Mouse (Mus musculus): ENCODE measurements at regions not wholly inside any gene's neighbourhood (a gene's known extent, or its start where the extent isn't known, plus 50 kb on each side); places are given as distances from the start of the nearest gene placed in this dataset.
"Not testable (repeated sequence)": the region's sequence is repeated elsewhere in the genome, so short reads cannot be mapped to it uniquely, and the experiment has no call there.

- Histone ChIP-seq H3K4me3 (ENCODE audit: insufficient read depth, low read depth, low read length) (no peak overlapping the region), H3K4me1 (ENCODE audit: control insufficient read depth, insufficient read depth, low read length) (no peaks in the 10 kb centered on the region), H3K27ac (ENCODE audit: insufficient read depth, low read depth, low read length) (no peak overlapping the region)
- TF ChIP-seq CTCF (IDR thresholded peaks at IDR 0.05; ENCODE audit: insufficient read depth, low read depth, low read length) (no peak), POLR2A (IDR thresholded peaks at IDR 0.05; ENCODE audit: insufficient read depth, low read depth, low read length) (no peak)
- 79% methylated on average over 4 of the region's 4 CpGs for WGBS
Measured at GRCm38 (mm10) chr10:56884456-56885410, 507.6 kb downstream of the Gja1 start.

DNA sequence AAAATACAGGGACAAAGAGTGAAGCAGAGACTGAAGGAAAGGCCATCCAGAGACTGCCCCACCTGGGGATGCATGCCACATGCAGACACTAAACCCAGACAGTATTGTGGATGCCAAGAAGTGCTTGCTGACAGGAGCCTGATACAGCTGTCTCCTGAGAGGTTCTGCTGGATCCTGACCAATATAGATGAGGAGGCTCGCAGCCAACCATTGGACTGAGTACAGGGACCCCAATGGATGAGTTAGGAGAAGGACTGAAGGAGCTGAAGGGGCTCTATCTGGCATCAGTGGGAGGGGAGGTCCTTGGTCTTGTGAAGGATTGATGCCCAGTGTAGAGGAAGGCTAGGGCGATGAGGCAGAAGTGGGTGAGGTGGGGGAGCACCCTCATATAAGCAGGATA, 514.4 kb downstream of the Gja1 start:
- WGBS = 82% methylated on average over 2 of the region's 2 CpGs
- H3K4me3 ChIP-seq (ENCODE audit: insufficient read depth, low read depth, low read length); H3K27ac ChIP-seq (ENCODE audit: insufficient read depth, low read depth, low read length): not testable (repeated sequence)

DNA sequence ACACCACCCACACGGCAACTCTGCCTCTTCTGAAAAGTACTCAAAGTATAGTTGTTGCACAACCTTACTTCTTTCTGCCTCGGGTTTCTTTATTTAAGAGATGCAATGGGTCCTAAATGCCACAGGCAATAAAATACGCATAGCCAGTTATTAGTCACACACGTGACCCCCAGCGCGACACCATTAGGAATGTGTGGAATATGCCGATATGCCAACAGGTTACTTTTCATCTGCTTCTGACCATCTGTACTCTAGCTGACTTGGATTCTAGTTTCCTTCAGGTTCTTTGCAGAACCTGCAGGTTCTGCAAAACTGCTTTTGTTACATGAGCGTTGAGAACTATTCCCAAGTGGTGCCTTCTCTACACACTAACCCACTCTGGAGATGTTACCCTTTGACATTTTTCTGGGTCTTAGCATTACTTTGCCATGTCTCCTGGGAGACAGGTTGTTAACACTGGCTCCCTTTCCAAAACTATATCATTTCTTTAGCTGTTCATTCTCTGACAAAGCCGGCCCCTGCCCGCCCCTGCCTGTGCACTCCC, 515.6 kb downstream of the Gja1 start:
- Histone ChIP-seq H3K4me1 (ENCODE audit: control insufficient read depth, insufficient read depth, low read length) (no peaks in the 10 kb centered on the region), H3K4me3 (ENCODE audit: insufficient read depth, low read depth, low read length) (no peak overlapping the region), H3K27ac (ENCODE audit: insufficient read depth, low read depth, low read length) (no peak overlapping the region)
- TF ChIP-seq POLR2A (IDR thresholded peaks at IDR 0.05; ENCODE audit: insufficient read depth, low read depth, low read length) (no peak), CTCF (IDR thresholded peaks at IDR 0.05; ENCODE audit: insufficient read depth, low read depth, low read length) (no peak)
- 62% methylated on average over 10 of the region's 10 CpGs for whole genome bisulfite sequencing

More for the DNA sequence above, 514.4 kb downstream of the Gja1 start:
- H3K4me1 ChIP-seq (ENCODE audit: control insufficient read depth, insufficient read depth, low read length) = not testable (repeated sequence)

- TF ChIP-seq CTCF (IDR thresholded peaks at IDR 0.05; ENCODE audit: insufficient read depth, low read depth, low read length) (no peak), POLR2A (IDR thresholded peaks at IDR 0.05; ENCODE audit: insufficient read depth, low read depth, low read length) (no peak)
- H3K4me1 ChIP-seq (ENCODE audit: control insufficient read depth, insufficient read depth, low read length) = no peaks in the 10 kb centered on the region
- 12% methylated on average over 8 of the region's 8 CpGs for WGBS
- no peak overlapping the region for H3K4me3 ChIP-seq (ENCODE audit: insufficient read depth, low read depth, low read length)
- H3K27ac ChIP-seq (ENCODE audit: insufficient read depth, low read depth, low read length) = no peak overlapping the region
Measured at GRCm38 (mm10) chr10:56893210-56893705, 516.1 kb downstream of the Gja1 start.

- TF ChIP-seq CTCF (IDR thresholded peaks at IDR 0.05; ENCODE audit: insufficient read depth, low read depth, low read length) = no peak
- no peak for TF ChIP-seq POLR2A (IDR thresholded peaks at IDR 0.05; ENCODE audit: insufficient read depth, low read depth, low read length)
- WGBS = 41% methylated on average over 5 of the region's 5 CpGs
- no peak overlapping the region for H3K4me3 ChIP-seq (ENCODE audit: insufficient read depth, low read depth, low read length)
- H3K27ac ChIP-seq (ENCODE audit: insufficient read depth, low read depth, low read length) = no peak overlapping the region
- no peaks in the 10 kb centered on the region for H3K4me1 ChIP-seq (ENCODE audit: control insufficient read depth, insufficient read depth, low read length)
Measured at GRCm38 (mm10) chr10:56899640-56900274, 522.6 kb downstream of the Gja1 start.

GRCm38 (mm10) chr10:56900914-56901313, 523.8 kb downstream of the Gja1 start:
- H3K4me1 ChIP-seq (ENCODE audit: control insufficient read depth, insufficient read depth, low read length) = no peaks in the 10 kb centered on the region
- TF ChIP-seq POLR2A (IDR thresholded peaks at IDR 0.05; ENCODE audit: insufficient read depth, low read depth, low read length) (no peak), CTCF (IDR thresholded peaks at IDR 0.05; ENCODE audit: insufficient read depth, low read depth, low read length) (no peak)
- H3K4me3 ChIP-seq (ENCODE audit: insufficient read depth, low read depth, low read length) = no peak overlapping the region
- 82% methylated on average over 6 of the region's 6 CpGs for WGBS
- H3K27ac ChIP-seq (ENCODE audit: insufficient read depth, low read depth, low read length) = no peak overlapping the region

GRCm38 (mm10) chr10:56912711-56913110, 535.6 kb downstream of the Gja1 start:
- no peak for TF ChIP-seq CTCF (IDR thresholded peaks at IDR 0.05; ENCODE audit: insufficient read depth, low read depth, low read length)
- no peak for TF ChIP-seq POLR2A (IDR thresholded peaks at IDR 0.05; ENCODE audit: insufficient read depth, low read depth, low read length)
- Histone ChIP-seq H3K27ac (ENCODE audit: insufficient read depth, low read depth, low read length) (no peak overlapping the region), H3K4me1 (ENCODE audit: control insufficient read depth, insufficient read depth, low read length) (no peaks in the 10 kb centered on the region), H3K4me3 (ENCODE audit: insufficient read depth, low read depth, low read length) (no peak overlapping the region)
- WGBS = 97% methylated on average over 1 of the region's 1 CpGs

DNA sequence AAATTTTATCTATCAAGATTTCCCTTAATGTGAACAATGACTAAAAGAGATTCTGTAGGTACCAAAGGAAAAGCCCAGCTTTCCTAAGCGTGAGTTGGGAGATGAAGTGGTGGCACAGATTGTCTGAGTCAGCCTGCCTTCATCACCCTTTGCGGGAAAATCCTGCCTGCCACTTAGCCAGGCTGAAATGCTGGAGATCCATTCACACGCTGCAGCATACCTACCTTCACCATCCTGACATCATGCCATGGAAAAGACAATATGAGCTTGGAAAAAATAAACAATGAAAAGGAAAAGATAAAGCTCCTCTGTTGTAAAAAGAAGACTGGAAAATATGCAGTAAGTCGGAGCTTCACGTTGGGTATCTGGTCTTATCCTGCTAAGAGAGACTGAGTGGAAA, 537.0 kb downstream of the Gja1 start:
- no peaks in the 10 kb centered on the region for H3K4me1 ChIP-seq (ENCODE audit: control insufficient read depth, insufficient read depth, low read length)
- WGBS = 80% methylated on average over 5 of the region's 5 CpGs
- H3K27ac ChIP-seq (ENCODE audit: insufficient read depth, low read depth, low read length) = no peak overlapping the region
- H3K4me3 ChIP-seq (ENCODE audit: insufficient read depth, low read depth, low read length) = no peak overlapping the region
- TF ChIP-seq CTCF (IDR thresholded peaks at IDR 0.05; ENCODE audit: insufficient read depth, low read depth, low read length) (no peak), POLR2A (IDR thresholded peaks at IDR 0.05; ENCODE audit: insufficient read depth, low read depth, low read length) (no peak)

- Histone ChIP-seq H3K27ac (ENCODE audit: insufficient read depth, low read depth, low read length) (no peak overlapping the region), H3K4me1 (ENCODE audit: control insufficient read depth, insufficient read depth, low read length) (peaks cover 4% of the 10 kb centered on the region; the same call in 1 of the 2 replicates), H3K4me3 (ENCODE audit: insufficient read depth, low read depth, low read length) (no peak overlapping the region)
- no peak for TF ChIP-seq CTCF (IDR thresholded peaks at IDR 0.05; ENCODE audit: insufficient read depth, low read depth, low read length)
- no peak for TF ChIP-seq POLR2A (IDR thresholded peaks at IDR 0.05; ENCODE audit: insufficient read depth, low read depth, low read length)
- WGBS = 78% methylated on average over 5 of the region's 5 CpGs
Measured at GRCm38 (mm10) chr10:56918412-56918811, 541.3 kb downstream of the Gja1 start.

All from olfactory bulb, adult 2 months (tissue).